ENCODE assay signal across 18 mouse cellular contexts in the genomic region with DNA sequence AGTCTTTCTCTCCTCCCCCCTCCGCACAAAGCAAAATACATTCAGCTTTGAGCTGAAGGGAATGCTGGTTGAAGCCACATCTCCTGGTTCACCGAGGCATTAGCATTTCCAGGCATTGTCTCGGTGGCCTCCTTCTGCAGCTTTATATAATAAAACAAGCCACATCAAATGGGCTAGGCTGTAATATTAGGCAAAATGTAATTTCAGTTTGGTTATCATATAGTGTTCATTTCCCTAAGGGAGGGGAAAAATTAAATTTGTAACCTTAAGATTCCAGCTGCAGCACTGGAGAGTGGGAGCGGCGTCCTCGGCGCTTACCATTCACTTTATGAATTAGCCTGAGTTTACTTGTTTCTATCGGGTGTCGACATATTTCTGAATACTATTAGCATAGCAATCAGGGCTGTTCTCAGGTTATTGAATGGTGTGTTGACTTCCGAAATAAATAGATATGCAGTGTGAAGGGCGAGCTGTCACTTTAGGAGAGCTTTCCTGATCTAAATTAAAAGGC.
DNase-seq lines count a peak whose midpoint lies in the region; ATAC-seq lines count a peak whose summit lies in the region.
"Had no signal": no experiment of that assay in that cellular context is flagged by ENCODE, and none has a peak within 500 bp of the region (broad histone marks: within the 10 kb centered on the region; RNA-seq: fewer than 3 reads in every experiment).

No protein-coding gene starts in this region.

- peaks cover 33% of the 10 kb centered on the region for H3K4me1 ChIP-seq in forebrain, embryonic 15.5 days
- peaks cover 11% of the 10 kb centered on the region for H3K4me1 ChIP-seq in hindbrain, embryonic 16.5 days (ENCODE audit: control insufficient read depth, insufficient read depth, low read depth, low read length)
- H3K4me1 ChIP-seq in neural tube, embryonic 12.5 days, result no peaks in the 10 kb centered on the region; the same call in 1 of the 2 replicates
- H3K4me1 ChIP-seq: heart, embryonic 12.5 days had no signal

- ATAC-seq in forebrain, embryonic 15.5 days (replicated peaks), result peak; percentile 83
- ATAC-seq in hindbrain, embryonic 16.5 days, result peak; percentile 49; the same call in 1 of the 2 replicates
- ATAC-seq in neural tube, embryonic 12.5 days (ENCODE audit: low FRiP score, low read depth), result peak; percentile 54

- intact Hi-C loops in left cerebral cortex, postnatal 25 days (cut with DNase I), result loop anchor here (2.0 to 5.0 kb wide), 3 partner anchors 120 to 846 kb away; no protein-coding TSS in a partner anchor
- intact Hi-C loops in left cerebral cortex, postnatal 10 days (cut with DNase I), result loop anchor here (2.0 to 10.0 kb wide), 2 partner anchors 676 to 852 kb away; no protein-coding TSS in a partner anchor

- no peaks in the 10 kb centered on the region for H3K36me3 ChIP-seq in forebrain, embryonic 15.5 days
- no peaks in the 10 kb centered on the region for H3K36me3 ChIP-seq in hindbrain, embryonic 16.5 days (ENCODE audit: control insufficient read depth, insufficient read depth, low read length)
- H3K36me3 ChIP-seq in neural tube, embryonic 12.5 days, result no peaks in the 10 kb centered on the region
- H3K36me3 ChIP-seq: heart, embryonic 12.5 days had no signal

- peak overlapping the region; percentile 93 for H3K27ac ChIP-seq in forebrain, embryonic 15.5 days (replicated peaks)
- peak overlapping the region; percentile 85 for H3K27ac ChIP-seq in hindbrain, embryonic 16.5 days (ENCODE audit: low read depth, low read length)
- peak overlapping the region; percentile 68 for H3K27ac ChIP-seq in neural tube, embryonic 12.5 days

- H3K9ac ChIP-seq in forebrain, embryonic 15.5 days (replicated peaks), result peak overlapping the region; percentile 37; the same call in 1 of the 2 replicates
- H3K9ac ChIP-seq in hindbrain, embryonic 16.5 days (ENCODE audit: low read depth, low read length), result peak overlapping the region; percentile 56; the same call in 1 of the 2 replicates
- no peak overlapping the region for H3K9ac ChIP-seq in neural tube, embryonic 12.5 days
- H3K9ac ChIP-seq: heart, embryonic 12.5 days had no signal

- peak; percentile 28 to 49 for DNase-seq in left cerebral cortex, postnatal 25 days (ENCODE audit: low spot score in 2 of 2)
- DNase-seq in left cerebral cortex, postnatal 10 days (ENCODE audit: extremely low spot score in 1 of 2, low spot score in 2 of 2), result no peak
- DNase-seq in lung, postnatal 36 days, result no peak
- DNase-seq in cerebellum, adult 11-12 months, result no peak
- no peak for DNase-seq in layer of hippocampus, adult 8-10 months (ENCODE audit: low spot score in 2 of 2)
- DNase-seq: cerebellum, adult 18-20 months; embryo, embryonic 11 days; gastrocnemius, postnatal 14 days; heart, postnatal 4 days; kidney, adult 2 months; right cerebral cortex, postnatal 25 days; thymus, adult 2 months had no signal

- H3K27me3 ChIP-seq in forebrain, embryonic 15.5 days, result no peaks in the 10 kb centered on the region
- no peaks in the 10 kb centered on the region for H3K27me3 ChIP-seq in hindbrain, embryonic 16.5 days (replicated peaks; ENCODE audit: control insufficient read depth, insufficient read depth, low read length)
- H3K27me3 ChIP-seq in neural tube, embryonic 12.5 days (replicated peaks), result no peaks in the 10 kb centered on the region
- H3K27me3 ChIP-seq: heart, embryonic 12.5 days had no signal

- peak overlapping the region; percentile 20 for H3K4me3 ChIP-seq in forebrain, embryonic 15.5 days
- peak overlapping the region; percentile 11; the same call in 1 of the 2 replicates for H3K4me3 ChIP-seq in hindbrain, embryonic 16.5 days (ENCODE audit: low read length)
- no peak overlapping the region for H3K4me3 ChIP-seq in neural tube, embryonic 12.5 days
- H3K4me3 ChIP-seq: erythroblast, embryonic 14.5 days; heart, embryonic 12.5 days had no signal

- WGBS in forebrain, embryonic 15.5 days, result 13% methylated on average over 11 of the region's 11 CpGs
- WGBS in hindbrain, embryonic 16.5 days, result 20% methylated on average over 11 of the region's 11 CpGs
- 40% methylated on average over 11 of the region's 11 CpGs for WGBS in neural tube, embryonic 12.5 days

- H3K9me3 ChIP-seq in forebrain, embryonic 15.5 days, result no peaks in the 10 kb centered on the region
- no peaks in the 10 kb centered on the region for H3K9me3 ChIP-seq in hindbrain, embryonic 16.5 days (ENCODE audit: control insufficient read depth, low read length)
- no peaks in the 10 kb centered on the region for H3K9me3 ChIP-seq in neural tube, embryonic 12.5 days
- H3K9me3 ChIP-seq: heart, embryonic 12.5 days had no signal

- peak overlapping the region; percentile 41 for H3K4me2 ChIP-seq in forebrain, embryonic 15.5 days (replicated peaks)
- peak overlapping the region; percentile 44 for H3K4me2 ChIP-seq in hindbrain, embryonic 16.5 days (ENCODE audit: low read length)
- peak overlapping the region; percentile 31 for H3K4me2 ChIP-seq in neural tube, embryonic 12.5 days (replicated peaks)
- H3K4me2 ChIP-seq: heart, embryonic 12.5 days; liver, embryonic 11.5 days had no signal

Comparison
In these comparisons a context has a peak if more than half of its experiments do, and no peak if none do; other contexts are left out.
1. DNase-seq: peak in left cerebral cortex, postnatal 25 days (2 of 2); none in left cerebral cortex, postnatal 10 days (0 of 2), lung, postnatal 36 days (single experiment), cerebellum, adult 11-12 months (single experiment) and layer of hippocampus, adult 8-10 months (0 of 2).
2. Peak in every context shown above with its lines, with median percentiles within 50 percentile points of each other: ATAC-seq, H3K27ac ChIP-seq and H3K4me2 ChIP-seq.